Mouse (Mus musculus) intestine, embryonic 16.5 days (tissue): ENCODE data around the gene Gpr153. TPM values are rescaled to one million over a fixed set of nuclear protein-coding genes. Genes with fewer than 3 reads are reported as not detected.
"Not testable (repeated sequence)": the region's sequence is repeated elsewhere in the genome, so short reads cannot be mapped to it uniquely, and the experiment has no call there.

Experiments
- ATAC-seq: fragments of 200-750 bp; cut with Nextera tagmentation; 2 replicates; pipeline ENCODE4 v1.8.0; 2017; ENCODE audit warnings: moderate TSS enrichment, moderate library complexity
- H3K27ac ChIP-seq: fragments of 300-500 bp; sonication (generic); 2 replicates; pipeline ENCODE4 v1.5.1; 2014; ENCODE audit warnings: mild to moderate bottlenecking, low read length
- H3K27me3 ChIP-seq: fragments of 300-500 bp; sonication (generic); replicated peaks from 2 replicates; pipeline ENCODE4 v1.6.1; 2014; ENCODE audit warnings: low read length, control low read depth, mixed read lengths; ENCODE audit not compliant: control insufficient read depth, insufficient read depth
- H3K36me3 ChIP-seq: fragments of 300-500 bp; sonication (generic); 2 replicates; pipeline ENCODE4 v1.6.1; 2014; ENCODE audit warnings: low read length, control low read depth; ENCODE audit not compliant: control insufficient read depth, insufficient read depth
- H3K4me1 ChIP-seq: fragments of 300-500 bp; sonication (generic); 2 replicates; pipeline ENCODE4 v1.6.1; 2014; ENCODE audit warnings: low read length, control low read depth, mixed read lengths; ENCODE audit not compliant: control insufficient read depth, insufficient read depth
- H3K4me2 ChIP-seq: fragments of 300-500 bp; sonication (generic); 2 replicates; pipeline ENCODE4 v1.6.1; 2014; ENCODE audit warnings: low read depth, low read length, control low read depth
- H3K4me3 ChIP-seq: fragments of 300-500 bp; sonication (generic); 2 replicates; pipeline ENCODE4 v1.5.1; 2014; ENCODE audit warnings: mild to moderate bottlenecking, low read length
- H3K9ac ChIP-seq: fragments of 300-500 bp; sonication (generic); 2 replicates; pipeline ENCODE4 v1.6.1; 2014; ENCODE audit warnings: low read depth, low read length
- H3K9me3 ChIP-seq: fragments of 300-500 bp; sonication (generic); 2 replicates; pipeline ENCODE4 v1.6.1; 2016; ENCODE audit warnings: low read length, control low read depth; ENCODE audit not compliant: control insufficient read depth
- WGBS: fragments of 180-500 bp; shearing (Covaris S2); extraction: QIAGEN DNeasy Blood & Tissue Kit; methylation state at CpG from one replicate; pipeline ENCODE4 v1.1.7; 2014; 5-methylcytosine and 5-hydroxymethylcytosine counted together
- polyA plus RNA-seq: library from polyadenylated mRNA; unstranded; fragments of >200 nt; fragmentation: Nextera tagmentation; extraction: Ambion mirVana; gene quantifications from 2 replicates; pipeline ENCODE4 v1.2.1, GENCODE M21; 2015

The Gpr153 gene
- polyA plus RNA-seq, result 3.4 and 4.7 TPM in 2 replicates

- Histone ChIP-seq H3K27ac (peak within 1 kb of the TSS; percentile 86), H3K27me3 (peaks cover 12% of the 10 kb centered on the region), H3K9ac (peak within 1 kb of the TSS; percentile 79), H3K4me2 (peak within 1 kb of the TSS; percentile 94), H3K4me1 (peaks cover 33% of the 10 kb centered on the region), H3K9me3 (no peaks in the 10 kb centered on the region), H3K36me3 (no peaks in the 10 kb centered on the region), H3K4me3 (peak within 1 kb of the TSS; percentile 66)
- 3% methylated on average over 32 of the region's 48 CpGs for WGBS
- ATAC-seq, result peak; percentile 70
Observed at GRCm38 (mm10) chr4:152273621-152274236, at the start of gene Gpr153. Gpr153 (plus strand) TSS chr4:152274232.

GRCm38 (mm10) chr4:152226901-152227486 lies 47.0 kb upstream of the Gpr153 start:
- no peak for ATAC-seq
- H3K4me2 ChIP-seq, result no peak overlapping the region
- no peaks in the 10 kb centered on the region for H3K36me3 ChIP-seq
- H3K4me3 ChIP-seq, result no peak overlapping the region
- 84% methylated on average over 13 of the region's 13 CpGs for WGBS
- H3K9me3 ChIP-seq, result no peaks in the 10 kb centered on the region
- peak overlapping the region; percentile 38; the same call in 1 of the 2 replicates for H3K27ac ChIP-seq
- no peak overlapping the region for H3K9ac ChIP-seq
- H3K4me1 ChIP-seq, result peaks cover 17% of the 10 kb centered on the region
- no peaks in the 10 kb centered on the region for H3K27me3 ChIP-seq

- H3K4me3 ChIP-seq, result no peak overlapping the region
- H3K4me1 ChIP-seq, result peaks cover 12% of the 10 kb centered on the region
- peak; percentile 90 for ATAC-seq
- H3K36me3 ChIP-seq, result no peaks in the 10 kb centered on the region
- H3K9ac ChIP-seq, result peak overlapping the region; percentile 7; the same call in 1 of the 2 replicates
- no peaks in the 10 kb centered on the region for H3K9me3 ChIP-seq
- peak overlapping the region; percentile 38 for H3K27ac ChIP-seq
- H3K27me3 ChIP-seq, result no peaks in the 10 kb centered on the region
- 59% methylated on average over 12 of the region's 12 CpGs for WGBS
- no peak overlapping the region for H3K4me2 ChIP-seq
Observed at GRCm38 (mm10) chr4:152227749-152228527, 46.1 kb upstream of the Gpr153 start.

- H3K4me1 ChIP-seq, result peaks cover 12% of the 10 kb centered on the region
- H3K4me2 ChIP-seq, H3K27me3 ChIP-seq, H3K4me3 ChIP-seq, ATAC-seq, H3K9ac ChIP-seq, H3K36me3 ChIP-seq, H3K27ac ChIP-seq, H3K9me3 ChIP-seq: not testable (repeated sequence)
- WGBS, result 40% methylated on average over 4 of the region's 4 CpGs
Observed at GRCm38 (mm10) chr4:152230331-152230730, 43.7 kb upstream of the Gpr153 start.

- Histone ChIP-seq H3K4me2 (no peak overlapping the region), H3K4me1 (peaks cover 12% of the 10 kb centered on the region), H3K9me3 (no peaks in the 10 kb centered on the region), H3K4me3 (no peak overlapping the region), H3K36me3 (no peaks in the 10 kb centered on the region), H3K27ac (no peak overlapping the region), H3K9ac (no peak overlapping the region), H3K27me3 (no peaks in the 10 kb centered on the region)
- WGBS, result 83% methylated on average over 7 of the region's 7 CpGs
- ATAC-seq, result no peak
Observed at GRCm38 (mm10) chr4:152231326-152231725, 42.7 kb upstream of the Gpr153 start.

- Histone ChIP-seq H3K27ac (no peak overlapping the region), H3K4me1 (peaks cover 12% of the 10 kb centered on the region), H3K9me3 (no peaks in the 10 kb centered on the region), H3K4me3 (no peak overlapping the region), H3K27me3 (no peaks in the 10 kb centered on the region), H3K4me2 (no peak overlapping the region), H3K36me3 (no peaks in the 10 kb centered on the region), H3K9ac (no peak overlapping the region)
- WGBS, result 80% methylated on average over 4 of the region's 4 CpGs
- ATAC-seq, result no peak
Observed at GRCm38 (mm10) chr4:152232411-152232903, 41.6 kb upstream of the Gpr153 start.

- H3K27me3 ChIP-seq, result no peaks in the 10 kb centered on the region
- 71% methylated on average over 4 of the region's 4 CpGs for WGBS
- no peak for ATAC-seq
Observed at GRCm38 (mm10) chr4:152239974-152240373, 34.1 kb upstream of the Gpr153 start.

GRCm38 (mm10) chr4:152243241-152243891 lies 30.7 kb upstream of the Gpr153 start:
- H3K36me3 ChIP-seq, result no peaks in the 10 kb centered on the region
- H3K9me3 ChIP-seq, result no peaks in the 10 kb centered on the region
- no peak overlapping the region for H3K4me3 ChIP-seq
- H3K27me3 ChIP-seq, result no peaks in the 10 kb centered on the region
- ATAC-seq, result no peak
- H3K4me1 ChIP-seq, result no peaks in the 10 kb centered on the region
- WGBS, result 90% methylated on average over 9 of the region's 9 CpGs
- no peak overlapping the region for H3K9ac ChIP-seq
- no peak overlapping the region for H3K4me2 ChIP-seq
- H3K27ac ChIP-seq, result no peak overlapping the region

More at GRCm38 (mm10) chr4:152239974-152240373, 34.1 kb upstream of the Gpr153 start:
- Histone ChIP-seq H3K4me3 (no peak overlapping the region), H3K4me2 (no peak overlapping the region), H3K9me3 (no peaks in the 10 kb centered on the region), H3K36me3 (no peaks in the 10 kb centered on the region), H3K27ac (no peak overlapping the region), H3K9ac (no peak overlapping the region), H3K4me1 (no peaks in the 10 kb centered on the region)

- no peak overlapping the region for H3K4me2 ChIP-seq
- H3K4me1 ChIP-seq, result no peaks in the 10 kb centered on the region
- no peaks in the 10 kb centered on the region for H3K27me3 ChIP-seq
- H3K4me3 ChIP-seq, result no peak overlapping the region
- no peak overlapping the region for H3K27ac ChIP-seq
- 94% methylated on average over 8 of the region's 8 CpGs for WGBS
- H3K9me3 ChIP-seq, result no peaks in the 10 kb centered on the region
- ATAC-seq, result no peak
- H3K36me3 ChIP-seq, result no peaks in the 10 kb centered on the region
- no peak overlapping the region for H3K9ac ChIP-seq
Observed at GRCm38 (mm10) chr4:152243969-152244368, 30.1 kb upstream of the Gpr153 start.
